Mouse (Mus musculus) stomach, postnatal 0 days (tissue): ENCODE results near the gene Snx32. TPM values are rescaled to one million over a fixed set of nuclear protein-coding genes. Genes with fewer than 3 reads are reported as not detected.

Source experiments
- ATAC-seq: fragments of 200-750 bp; cut with Nextera tagmentation; 2 replicates; pipeline ENCODE4 v1.8.0; 2017; ENCODE audit not compliant: low FRiP score, low TSS enrichment
- DNase-seq: peaks from one replicate; pipeline ENCODE4 v3.0.0-alpha.2; 2016; ENCODE audit warnings: low spot score
- H3K27ac ChIP-seq: fragments of 300-500 bp; sonication (generic); replicated peaks from 2 replicates; pipeline ENCODE4 v1.5.1; 2014; ENCODE audit warnings: mild to moderate bottlenecking, control low read depth
- H3K27me3 ChIP-seq: fragments of 300-500 bp; sonication (generic); 2 replicates; pipeline ENCODE4 v1.6.1; 2014; ENCODE audit warnings: low read length; ENCODE audit not compliant: control insufficient read depth, insufficient read depth
- H3K36me3 ChIP-seq: fragments of 300-500 bp; sonication (generic); 2 replicates; pipeline ENCODE4 v1.6.1; 2014; ENCODE audit warnings: low read length, mixed read lengths; ENCODE audit not compliant: control insufficient read depth, insufficient read depth
- H3K4me1 ChIP-seq: fragments of 300-500 bp; sonication (generic); replicated peaks from 2 replicates; pipeline ENCODE4 v1.6.1; 2014; ENCODE audit warnings: antibody characterized with exemption; ENCODE audit not compliant: control insufficient read depth, insufficient read depth
- H3K4me2 ChIP-seq: fragments of 300-500 bp; sonication (generic); replicated peaks from 2 replicates; pipeline ENCODE4 v1.6.1; 2014; ENCODE audit warnings: low read depth, mild to moderate bottlenecking, control low read depth, moderate library complexity
- H3K4me3 ChIP-seq: fragments of 300-500 bp; sonication (generic); 2 replicates; pipeline ENCODE4 v1.5.1; 2014; ENCODE audit warnings: low read depth, low read length, control low read depth
- H3K9ac ChIP-seq: fragments of 300-500 bp; sonication (generic); 2 replicates; pipeline ENCODE4 v1.6.1; 2014; ENCODE audit warnings: mild to moderate bottlenecking, low read length, control low read depth, mixed read lengths
- H3K9me3 ChIP-seq: fragments of 300-500 bp; sonication (generic); 2 replicates; pipeline ENCODE4 v1.6.1; 2016; ENCODE audit warnings: low read length; ENCODE audit not compliant: control insufficient read depth
- CTCF ChIP-seq: IDR thresholded peaks from 2 replicates; pipeline ENCODE4 v1.5.1; 2016; ENCODE audit warnings: antibody characterized with exemption, low read depth, mild to moderate bottlenecking, moderate library complexity
- EP300 ChIP-seq: optimal IDR thresholded peaks from 2 replicates; pipeline ENCODE3; 2016; ENCODE audit warnings: antibody characterized with exemption
- WGBS: fragments of 180-500 bp; shearing (Covaris S2); extraction: QIAGEN DNeasy Blood & Tissue Kit; methylation state at CpG from one replicate; pipeline ENCODE4 v1.1.7; 2014; 5-methylcytosine and 5-hydroxymethylcytosine counted together
- polyA plus RNA-seq: library from polyadenylated mRNA; unstranded; fragments of >200 nt; fragmentation: Nextera tagmentation; extraction: Ambion mirVana; gene quantifications from 2 replicates; pipeline ENCODE4 v1.2.1, GENCODE M21; 2015

The Snx32 gene
- polyA plus RNA-seq, 1 experiment from 2014 or later, result 2.8 TPM

DNA sequence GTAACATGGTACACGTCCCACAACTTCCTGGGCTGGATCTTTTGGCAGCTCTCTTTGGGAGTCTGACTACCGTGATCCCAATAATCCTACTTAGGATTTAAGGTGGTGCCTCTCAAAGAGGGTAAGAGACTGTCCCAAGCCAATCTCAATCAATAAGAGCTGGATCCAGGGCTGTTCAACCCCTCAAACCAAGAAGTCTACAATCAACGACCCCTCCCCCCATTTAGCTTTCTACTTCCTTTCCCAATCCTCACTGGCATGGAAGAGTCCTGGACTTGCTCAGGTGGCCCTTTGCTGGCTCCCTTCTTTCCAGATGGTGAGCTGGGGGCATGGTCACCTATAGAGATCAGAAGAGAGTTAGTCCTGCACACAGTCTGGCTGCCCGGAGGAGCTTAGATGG is 23.6 kb downstream of the Snx32 start:
- Histone ChIP-seq H3K9me3 (no peaks in the 10 kb centered on the region), H3K27ac (no peak overlapping the region; the same call in 1 of the 2 replicates), H3K27me3 (no peaks in the 10 kb centered on the region), H3K4me2 (no peak overlapping the region), H3K9ac (no peak overlapping the region), H3K4me3 (no peak overlapping the region), H3K4me1 (no peaks in the 10 kb centered on the region), H3K36me3 (peaks cover 13% of the 10 kb centered on the region; the same call in 1 of the 2 replicates)
- ATAC-seq, result no peak
- TF ChIP-seq CTCF, result no peak
- TF ChIP-seq EP300, result no peak
- no peak for DNase-seq
- WGBS, result 65% methylated on average over 4 of the region's 4 CpGs

- DNase-seq (peak; percentile 64), ATAC-seq (no peak)
- TF ChIP-seq EP300 (no peak), CTCF (no peak)
- no peak overlapping the region for H3K9ac ChIP-seq
- no peak overlapping the region; the same call in 1 of the 2 replicates for H3K27ac ChIP-seq
- no peaks in the 10 kb centered on the region for H3K4me1 ChIP-seq
- H3K27me3 ChIP-seq, result no peaks in the 10 kb centered on the region
- peaks cover 13% of the 10 kb centered on the region; the same call in 1 of the 2 replicates for H3K36me3 ChIP-seq
- no peaks in the 10 kb centered on the region for H3K9me3 ChIP-seq
- H3K4me2 ChIP-seq, result no peak overlapping the region
- H3K4me3 ChIP-seq, result no peak overlapping the region
- WGBS, result 67% methylated on average over 8 of the region's 8 CpGs
These were observed 24.1 kb downstream of the Snx32 start for GRCm38 (mm10) chr19:5486286-5486685.

DNA sequence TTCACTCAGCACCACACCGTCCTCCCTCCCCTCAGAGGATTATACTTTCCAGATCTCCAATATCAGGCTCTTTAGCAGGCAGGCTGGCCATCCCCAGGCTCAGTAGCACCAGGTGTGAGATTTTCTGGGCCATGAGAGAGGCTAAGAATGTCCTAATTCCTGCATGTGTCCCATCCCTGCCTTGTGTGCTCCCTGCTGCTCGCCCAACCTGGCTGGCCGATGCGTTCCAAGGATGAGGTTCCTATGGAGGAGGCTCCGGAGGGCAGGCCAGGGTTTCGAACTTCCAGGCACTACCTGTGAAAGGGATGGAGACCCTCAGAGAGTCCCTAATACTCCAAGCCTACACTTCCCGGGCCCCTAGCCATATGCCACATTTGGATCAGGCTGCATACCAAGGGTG is 24.5 kb downstream of the Snx32 start:
- no peak overlapping the region for H3K4me3 ChIP-seq
- H3K27me3 ChIP-seq, result no peaks in the 10 kb centered on the region
- H3K9ac ChIP-seq, result no peak overlapping the region
- H3K4me2 ChIP-seq, result no peak overlapping the region
- no peaks in the 10 kb centered on the region for H3K9me3 ChIP-seq
- TF ChIP-seq CTCF (no peak), EP300 (no peak)
- no peak overlapping the region for H3K27ac ChIP-seq
- ATAC-seq, result no peak
- no peak for DNase-seq
- 92% methylated on average over 7 of the region's 7 CpGs for WGBS
- H3K4me1 ChIP-seq, result no peaks in the 10 kb centered on the region
- peaks cover 15% of the 10 kb centered on the region; the same call in 1 of the 2 replicates for H3K36me3 ChIP-seq

GRCm38 (mm10) chr19:5485371-5485770 is 25.0 kb downstream of the Snx32 start:
- DNase-seq, result no peak
- Histone ChIP-seq H3K36me3 (peaks cover 17% of the 10 kb centered on the region; the same call in 1 of the 2 replicates), H3K27me3 (no peaks in the 10 kb centered on the region), H3K4me3 (no peak overlapping the region), H3K4me1 (no peaks in the 10 kb centered on the region), H3K9me3 (no peaks in the 10 kb centered on the region), H3K4me2 (no peak overlapping the region), H3K9ac (no peak overlapping the region), H3K27ac (no peak overlapping the region)
- ATAC-seq, result no peak
- TF ChIP-seq EP300 (no peak), CTCF (no peak)
- WGBS, result 78% methylated on average over 8 of the region's 8 CpGs

DNA sequence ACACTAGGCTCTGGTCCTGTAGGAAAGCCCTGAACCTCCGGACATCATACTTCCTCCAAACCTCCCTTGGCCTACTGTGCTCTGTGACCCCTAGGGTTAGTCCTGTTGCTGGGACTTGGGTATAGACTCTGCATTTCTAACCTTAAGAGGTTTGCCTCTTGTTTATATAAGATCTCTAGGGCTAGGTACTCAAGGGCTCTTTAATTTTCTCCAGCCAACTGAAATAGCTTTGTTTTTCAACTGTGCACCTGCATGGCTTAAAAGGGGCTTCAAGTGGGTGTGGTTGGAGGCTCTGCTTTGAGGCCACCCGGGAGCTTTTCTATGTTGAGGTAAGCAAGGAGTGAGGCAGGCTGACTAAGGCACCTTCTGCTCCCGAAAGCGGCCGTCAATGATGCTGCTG is 25.8 kb downstream of the Snx32 start:
- H3K4me3 ChIP-seq, result no peak overlapping the region
- no peak for ATAC-seq
- H3K36me3 ChIP-seq, result peaks cover 21% of the 10 kb centered on the region; the same call in 1 of the 2 replicates

DNA sequence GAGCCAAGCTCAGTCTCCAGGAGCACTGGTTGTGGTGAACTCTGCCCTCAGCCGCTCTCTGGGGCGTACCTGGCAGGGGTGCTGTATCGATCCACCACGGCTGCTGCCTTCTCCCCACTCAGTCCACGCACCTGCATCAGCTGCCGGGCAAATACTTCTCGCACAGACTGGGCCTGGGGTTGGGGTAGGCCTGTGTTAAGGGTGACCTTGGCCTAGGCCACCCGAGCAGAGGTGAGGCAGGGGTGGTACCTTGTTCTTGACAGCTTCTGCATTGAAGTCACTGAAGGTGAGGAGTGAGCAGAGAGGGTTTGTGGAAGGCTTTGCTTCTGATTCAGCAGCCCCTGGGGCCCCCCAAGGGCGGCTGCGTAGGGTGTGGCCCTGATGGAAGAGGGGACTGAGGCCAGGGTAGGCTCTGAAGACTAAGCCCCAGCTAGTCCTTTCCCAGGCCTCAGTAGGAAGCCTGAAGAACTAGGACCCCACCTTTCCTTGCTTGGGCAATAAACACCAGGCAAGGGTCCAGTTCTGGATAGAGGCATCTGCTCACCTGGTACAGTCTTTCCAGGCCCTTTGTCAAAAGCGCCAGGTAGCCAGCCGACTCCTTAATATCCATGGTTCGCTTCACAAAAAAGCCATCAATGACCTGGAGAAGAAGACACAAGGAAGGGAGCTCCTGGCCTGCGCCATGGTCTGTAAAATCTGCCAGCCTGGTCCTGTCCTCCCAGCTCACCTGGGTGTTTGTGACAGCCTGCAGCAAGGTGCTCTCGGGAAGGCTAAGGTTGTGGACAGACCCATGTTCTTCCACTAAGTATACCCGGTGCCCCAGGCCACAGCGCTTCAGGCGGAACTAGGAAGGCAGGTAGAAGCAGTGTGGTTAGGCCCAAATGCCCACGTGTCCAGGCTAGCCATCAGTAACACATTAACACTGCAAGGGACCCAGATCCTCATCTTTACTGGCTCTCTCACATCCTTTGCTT is 26.7 kb downstream of the Snx32 start:
- ATAC-seq (no peak), DNase-seq (no peak)
- 92% methylated on average over 19 of the region's 19 CpGs for WGBS
- H3K4me2 ChIP-seq, result no peak overlapping the region
- TF ChIP-seq EP300 (no peak), CTCF (no peak)
- H3K4me3 ChIP-seq, result no peak overlapping the region
- no peaks in the 10 kb centered on the region for H3K9me3 ChIP-seq
- no peaks in the 10 kb centered on the region for H3K4me1 ChIP-seq
- H3K27me3 ChIP-seq, result no peaks in the 10 kb centered on the region
- no peak overlapping the region for H3K9ac ChIP-seq
- peaks cover 21% of the 10 kb centered on the region; the same call in 1 of the 2 replicates for H3K36me3 ChIP-seq
- H3K27ac ChIP-seq, result no peak overlapping the region

More for the DNA sequence above, 25.8 kb downstream of the Snx32 start:
- Histone ChIP-seq H3K27me3 (no peaks in the 10 kb centered on the region), H3K9me3 (no peaks in the 10 kb centered on the region), H3K27ac (no peak overlapping the region), H3K4me2 (no peak overlapping the region), H3K9ac (no peak overlapping the region), H3K4me1 (no peaks in the 10 kb centered on the region)
- DNase-seq, result no peak
- TF ChIP-seq CTCF (no peak), EP300 (no peak)
- WGBS, result 89% methylated on average over 5 of the region's 5 CpGs
